Mouse (Mus musculus) lung, adult 18-20 months (tissue): ENCODE measurements around the gene Cd300e.
"Not testable (repeated sequence)": the region's sequence is repeated elsewhere in the genome, so short reads cannot be mapped to it uniquely, and the experiment has no call there.

ENCODE experiments used
- DNase-seq, 2 experiments: peaks; one replicate each; pipeline ENCODE4 v3.0.0; 2022; ENCODE audit warnings: mixed read lengths in 2 of 2

The Cd300e gene

DNA sequence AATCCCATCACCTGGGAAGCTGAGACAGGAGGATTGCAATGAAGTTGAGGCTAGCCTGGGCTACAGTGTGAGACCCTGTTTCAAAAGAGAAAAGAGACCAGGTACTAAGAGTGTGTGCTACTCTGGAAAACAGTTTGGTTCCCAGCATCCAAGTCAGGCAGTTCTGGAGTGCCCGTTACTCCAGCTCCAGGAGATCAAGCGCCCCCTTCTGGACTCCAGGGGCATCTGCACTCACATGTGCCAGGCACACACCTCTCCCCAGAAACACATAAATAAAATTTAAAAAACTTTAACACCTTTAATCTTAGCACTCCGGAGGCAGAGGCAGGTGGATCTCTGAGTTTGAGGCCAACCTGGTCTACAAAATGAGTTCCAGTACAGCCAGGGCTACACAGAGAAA lies 19.4 kb upstream of the Cd300e start:
- DNase-seq = no peak

DNA sequence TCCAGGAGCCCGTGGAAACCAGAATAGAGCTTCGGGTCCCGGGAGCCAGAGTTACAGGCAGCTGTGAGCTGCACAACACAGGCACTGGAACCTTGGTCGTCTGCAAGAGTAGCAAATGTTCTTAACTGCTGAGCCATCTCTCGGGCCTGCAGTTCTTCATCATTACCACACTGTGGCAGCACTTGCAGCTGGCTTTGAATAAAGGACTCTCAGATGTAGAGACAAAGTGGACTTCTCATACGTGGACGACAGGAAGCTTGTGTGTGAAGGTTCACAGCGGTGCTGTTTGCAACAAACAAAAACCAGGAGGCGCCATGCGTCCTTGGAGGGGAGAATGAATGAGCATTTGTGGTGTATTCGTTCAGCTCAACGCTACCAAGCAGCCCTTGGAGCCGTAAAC lies 18.9 kb upstream of the Cd300e start:
- DNase-seq = peak; percentile 42 to 45

GRCm38 (mm10) chr11:115078680-115079079 lies 16.7 kb upstream of the Cd300e start:
- no peak for DNase-seq

DNA sequence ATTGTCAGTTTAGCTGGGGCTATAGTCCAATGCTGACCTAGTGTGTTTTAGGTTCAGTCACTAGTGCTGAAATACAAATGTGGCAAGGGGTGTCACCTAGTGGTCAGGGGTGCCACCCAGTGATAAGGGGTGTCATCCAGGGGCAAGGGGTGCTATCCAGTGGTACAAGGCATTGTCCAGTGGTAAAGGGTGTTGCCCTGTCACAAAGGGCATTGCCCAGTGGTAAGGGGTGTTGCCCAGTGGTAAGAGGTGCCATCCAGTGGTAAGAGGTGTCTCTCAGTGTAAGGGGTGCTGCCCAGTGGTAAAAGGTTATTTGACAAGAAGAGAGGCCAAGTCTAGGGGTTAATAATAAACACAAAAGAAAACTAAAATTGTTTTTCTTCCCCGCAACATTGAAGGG lies 15.5 kb upstream of the Cd300e start:
- no peak for DNase-seq

DNA sequence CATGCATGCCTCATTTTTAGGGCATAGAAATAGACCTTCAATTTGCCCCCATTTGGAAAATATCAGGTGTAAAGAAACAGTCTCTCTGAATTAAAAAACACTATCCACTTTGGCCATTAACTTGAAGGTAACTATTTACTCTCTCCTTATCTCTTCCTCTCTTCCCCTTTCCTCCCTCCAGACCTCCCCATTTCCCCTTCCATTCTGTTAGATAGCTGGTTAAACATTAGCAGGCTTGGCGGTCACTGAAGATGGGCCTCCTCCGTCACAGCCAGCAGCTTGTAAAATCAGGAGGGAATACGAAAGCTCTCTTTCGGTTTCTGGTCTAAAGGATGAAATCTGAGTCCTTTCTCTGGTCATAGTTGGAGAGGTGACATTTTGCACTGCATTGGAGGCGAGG lies 13.9 kb upstream of the Cd300e start:
- DNase-seq = no peak

- no peak for DNase-seq
Observed at GRCm38 (mm10) chr11:115075407-115075806, 13.4 kb upstream of the Cd300e start.

- DNase-seq = no peak
Observed at GRCm38 (mm10) chr11:115073002-115073401, 11.0 kb upstream of the Cd300e start.

DNA sequence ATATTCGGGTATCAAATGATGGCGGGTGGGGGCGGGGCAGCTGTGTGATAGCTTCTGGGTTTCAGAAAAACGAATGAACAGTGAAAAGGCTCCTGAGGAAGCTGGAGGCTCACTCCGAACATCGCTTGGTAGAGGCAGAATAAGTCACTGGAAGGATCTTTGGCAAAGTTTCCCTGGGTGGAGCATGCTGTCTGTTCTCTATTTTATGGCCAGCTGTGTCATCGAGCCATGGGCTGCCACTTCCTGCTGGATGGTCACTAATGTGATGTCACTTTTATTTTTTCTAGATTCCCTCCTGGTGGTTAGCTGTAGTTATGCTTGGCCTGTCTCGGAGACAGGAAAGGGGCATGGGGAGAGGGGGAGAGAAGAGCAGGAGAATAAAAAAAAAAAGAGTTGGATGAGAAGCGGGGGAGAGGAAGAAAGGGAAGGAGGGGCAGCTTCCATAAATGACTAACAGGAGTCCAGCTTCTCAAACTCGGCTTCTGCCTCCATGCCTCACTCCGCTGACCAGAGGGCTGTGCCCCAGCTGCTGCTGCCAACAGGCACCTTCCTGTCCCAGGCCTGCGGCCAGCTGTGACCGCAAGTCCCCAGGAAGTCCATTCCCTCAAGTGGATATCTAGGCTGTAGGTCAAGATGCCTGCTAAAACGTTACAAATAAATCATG lies 9.8 kb upstream of the Cd300e start:
- peak; percentile 70 to 77 for DNase-seq

DNA sequence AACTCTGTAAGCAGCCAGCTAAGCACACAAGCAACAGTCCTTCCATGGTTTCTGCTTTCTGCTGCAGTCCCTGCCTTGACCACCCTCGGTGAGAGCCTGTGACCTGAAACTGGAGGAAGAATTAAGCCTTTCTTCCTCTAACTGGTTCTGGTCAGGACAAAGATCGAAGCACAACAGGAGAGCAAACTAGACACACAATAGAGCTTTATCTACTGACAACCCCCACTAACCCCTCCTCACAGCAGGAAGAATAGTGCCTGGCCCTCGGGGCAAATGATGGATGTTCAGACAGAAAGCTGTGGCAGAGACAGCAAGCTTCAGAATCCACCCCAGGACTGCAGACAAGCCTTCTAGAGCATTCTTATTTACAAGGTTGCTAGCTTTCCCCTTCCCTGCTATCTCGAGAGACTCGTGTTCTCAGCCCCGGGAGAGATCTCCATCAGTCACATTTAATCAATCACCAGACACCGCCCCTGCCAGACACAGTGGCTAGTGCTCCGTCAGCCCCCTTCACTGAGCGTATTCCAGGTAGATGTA lies 9.1 kb upstream of the Cd300e start:
- DNase-seq = no peak

GRCm38 (mm10) chr11:115066768-115067167 lies 4.8 kb upstream of the Cd300e start:
- DNase-seq = no peak

GRCm38 (mm10) chr11:115059797-115060196 lies 2.2 kb downstream of the Cd300e start:
- no peak for DNase-seq

DNA sequence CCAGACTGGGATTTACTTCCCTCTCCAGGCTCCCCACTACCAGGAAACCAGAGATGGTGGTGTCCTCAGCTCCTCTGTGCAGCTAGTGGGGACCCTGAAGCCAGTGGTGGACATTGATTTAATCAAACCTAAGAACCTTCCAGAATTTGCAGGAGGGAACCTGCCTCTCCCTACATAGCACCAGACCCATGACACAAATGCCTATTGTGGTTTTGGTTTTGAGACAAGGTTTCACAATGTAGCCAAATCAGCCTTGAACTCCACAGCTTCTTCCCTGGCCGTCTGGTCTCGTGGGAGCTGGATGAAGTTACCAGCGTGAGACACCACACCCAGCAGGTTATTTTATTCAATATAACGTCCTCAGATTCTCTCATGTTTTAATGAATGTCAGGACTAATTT lies 3.3 kb downstream of the Cd300e start:
- DNase-seq = no peak

GRCm38 (mm10) chr11:115054537-115054936 lies 7.4 kb downstream of the Cd300e start:
- no peak for DNase-seq

GRCm38 (mm10) chr11:115052991-115053390 lies 9.0 kb downstream of the Cd300e start:
- DNase-seq = no peak

DNA sequence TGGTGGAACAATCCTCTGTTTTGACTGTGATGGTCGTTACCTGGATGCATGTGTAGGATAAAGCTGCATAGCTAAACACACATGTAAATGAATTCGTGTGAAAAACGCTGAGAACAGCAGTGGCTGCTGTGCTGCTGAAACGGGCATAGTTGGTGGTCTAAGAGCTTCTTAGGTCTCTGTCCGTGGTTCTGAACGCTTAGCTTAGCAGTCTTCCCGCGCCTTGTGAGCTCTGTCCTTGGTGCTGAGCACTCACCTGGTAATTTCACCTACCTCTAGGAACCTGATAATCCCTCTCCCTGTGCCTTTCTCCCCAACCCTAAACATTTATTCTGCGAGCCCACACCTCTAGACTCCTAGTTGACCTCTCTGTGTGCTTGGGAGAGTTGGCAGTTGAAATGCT lies 9.8 kb downstream of the Cd300e start:
- DNase-seq = peak; percentile 2 to 23

DNA sequence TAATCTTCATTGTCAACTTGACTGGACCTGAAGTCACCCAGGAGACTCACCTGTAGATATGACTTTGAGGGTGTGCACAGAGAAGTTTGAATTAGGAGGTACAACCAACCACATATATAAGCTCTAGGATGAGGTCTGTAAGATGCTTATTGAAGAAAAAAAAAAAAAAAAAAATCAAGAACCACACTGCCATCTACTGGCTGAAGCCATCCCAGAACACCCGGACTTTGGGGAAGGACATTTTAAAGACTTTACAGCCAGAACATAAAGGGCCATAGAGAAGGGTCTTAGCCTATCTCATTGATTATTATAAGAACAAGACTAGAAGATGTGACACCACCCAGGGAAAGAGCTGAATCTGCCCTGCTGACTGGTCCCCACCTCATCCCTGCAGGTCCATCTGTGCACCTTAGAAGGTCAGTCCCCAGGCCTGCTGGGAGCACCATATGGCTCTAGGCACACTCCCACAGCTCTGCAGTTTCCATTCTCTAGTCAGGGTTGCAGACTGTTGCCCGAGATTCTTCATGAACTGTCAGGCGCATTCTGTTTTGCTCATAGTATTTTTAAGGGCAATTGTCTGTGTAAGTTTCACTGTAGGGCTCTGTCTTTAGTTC lies 12.6 kb downstream of the Cd300e start:
- DNase-seq = no peak

- DNase-seq = no peak
Observed at GRCm38 (mm10) chr11:115048259-115048658, 13.7 kb downstream of the Cd300e start, which contains the start of gene Cd300ld3. Gene Cd300ld3 (minus strand): TSS chr11:115048409.

DNA sequence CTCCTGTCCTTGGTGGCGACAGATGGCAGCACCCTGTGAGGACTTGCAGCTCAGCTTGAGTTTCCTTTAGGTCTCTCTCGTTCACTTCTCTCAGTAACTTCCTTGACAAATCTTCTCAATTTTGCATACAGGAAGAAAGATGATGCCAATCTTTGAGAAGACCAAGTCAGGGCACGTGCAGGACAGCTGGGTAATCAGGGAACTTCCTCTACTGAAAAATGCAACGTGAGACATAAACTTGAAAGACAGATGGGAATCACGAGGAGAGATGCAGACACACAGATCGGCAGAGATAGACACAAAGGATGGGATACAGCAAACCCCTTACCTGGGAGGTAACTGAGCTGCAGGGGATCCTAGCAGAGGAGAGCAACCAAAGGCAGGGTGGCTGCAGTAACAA lies 24.3 kb downstream of the Cd300e start, which contains the start of gene Cd300ld5:
Gene Cd300ld5 (minus strand): TSS at position 101 of the 400 bp plus-strand sequence.
- DNase-seq = not testable (repeated sequence)

DNA sequence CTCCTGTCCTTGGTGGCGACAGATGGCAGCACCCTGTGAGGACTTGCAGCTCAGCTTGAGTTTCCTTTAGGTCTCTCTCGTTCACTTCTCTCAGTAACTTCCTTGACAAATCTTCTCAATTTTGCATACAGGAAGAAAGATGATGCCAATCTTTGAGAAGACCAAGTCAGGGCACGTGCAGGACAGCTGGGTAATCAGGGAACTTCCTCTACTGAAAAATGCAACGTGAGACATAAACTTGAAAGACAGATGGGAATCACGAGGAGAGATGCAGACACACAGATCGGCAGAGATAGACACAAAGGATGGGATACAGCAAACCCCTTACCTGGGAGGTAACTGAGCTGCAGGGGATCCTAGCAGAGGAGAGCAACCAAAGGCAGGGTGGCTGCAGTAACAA lies 35.1 kb downstream of the Cd300e start, which contains the start of gene Cd300ld4:
Gene Cd300ld4 (minus strand): TSS at position 101 of the 400 bp plus-strand sequence.
- DNase-seq = not testable (repeated sequence)

GRCm38 (mm10) chr11:115016093-115016492 lies 45.9 kb downstream of the Cd300e start, which contains the start of gene Cd300ld2:
Gene Cd300ld2 (minus strand): TSS chr11:115016193.
- not testable (repeated sequence) for DNase-seq

DNA sequence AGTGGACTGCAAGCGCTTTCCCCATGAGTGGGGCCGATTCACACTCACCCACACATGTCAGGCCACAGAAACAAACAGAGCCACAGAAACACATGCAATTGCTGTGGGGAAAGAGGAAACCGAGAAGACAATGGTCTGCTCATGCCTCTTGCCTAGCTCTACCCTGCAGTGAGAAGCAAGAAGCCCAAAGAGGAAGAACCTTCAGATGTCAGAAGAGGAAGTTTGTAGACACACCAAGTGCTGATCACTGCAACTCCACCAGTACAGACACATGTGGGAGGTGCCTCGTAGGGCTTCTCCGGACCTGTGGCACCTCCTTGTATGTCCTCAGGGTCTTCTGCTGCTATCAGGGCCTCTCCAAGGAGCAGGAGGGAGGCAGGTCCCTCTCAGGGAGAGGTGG lies 57.9 kb downstream of the Cd300e start:
- DNase-seq = peak; percentile 7 to 12
